Mouse (Mus musculus): Measurements from ENCODE around the gene Ano6. TPM values are rescaled to one million over a fixed set of nuclear protein-coding genes. Genes with fewer than 3 reads are reported as not detected.

Gene Ano6
- total and polyA plus RNA-seq, 3 experiments: 0.01 to 0.49 TPM; not detected in 1

- no peak for TF ChIP-seq POLR2AphosphoS5 (IDR thresholded peaks at IDR 0.05; ENCODE audit: insufficient replicate concordance, low read depth, low read length)
- TF ChIP-seq CTCF (IDR thresholded peaks at IDR 0.05; ENCODE audit: low read depth, low read length): no peak
- no peak for TF ChIP-seq TAL1 (conservative IDR thresholded peaks at IDR 0.05; ENCODE audit: low read depth, low read length)
- no peak for TF ChIP-seq GATA2 (IDR thresholded peaks at IDR 0.05; ENCODE audit: borderline replicate concordance, low read depth, low read length)
- TF ChIP-seq GATA1 (IDR thresholded peaks at IDR 0.05; ENCODE audit: borderline replicate concordance, low read length): no peak
- H3K4me3 ChIP-seq (ENCODE audit: low read depth, low read length): no peak overlapping the region
- no peaks in the 10 kb centered on the region for H3K27me3 ChIP-seq (ENCODE audit: insufficient read depth, low read length)
- no peaks in the 10 kb centered on the region for H3K4me1 ChIP-seq (ENCODE audit: insufficient read depth, low read depth, low read length)
- no peaks in the 10 kb centered on the region for H3K36me3 ChIP-seq (replicated peaks)
- no peak for DNase-seq (ENCODE audit: low spot score)
- no peak for ATAC-seq (ENCODE audit: extremely low read depth, insufficient number of reproducible peaks, low FRiP score, poor library complexity, severe bottlenecking)
- H3K9me3 ChIP-seq (replicated peaks): peaks cover 41% of the 10 kb centered on the region
Observed at GRCm38 (mm10) chr15:95969596-95969995, 179.0 kb downstream of the Ano6 start.

- H3K4me3 ChIP-seq (ENCODE audit: low read depth, low read length): no peak overlapping the region
- TF ChIP-seq GATA1 (IDR thresholded peaks at IDR 0.05; ENCODE audit: borderline replicate concordance, low read length): no peak
- H3K27me3 ChIP-seq (ENCODE audit: insufficient read depth, low read length): no peaks in the 10 kb centered on the region
- peaks cover 44% of the 10 kb centered on the region for H3K9me3 ChIP-seq (replicated peaks)
- ATAC-seq (ENCODE audit: extremely low read depth, insufficient number of reproducible peaks, low FRiP score, poor library complexity, severe bottlenecking) (no peak), DNase-seq (ENCODE audit: low spot score) (no peak)
- H3K36me3 ChIP-seq (replicated peaks): no peaks in the 10 kb centered on the region
- no peaks in the 10 kb centered on the region for H3K4me1 ChIP-seq (ENCODE audit: insufficient read depth, low read depth, low read length)
Observed at GRCm38 (mm10) chr15:95970176-95970575, 179.5 kb downstream of the Ano6 start.

GRCm38 (mm10) chr15:95970691-95971090 is 180.0 kb downstream of the Ano6 start:
- ATAC-seq (ENCODE audit: extremely low read depth, insufficient number of reproducible peaks, low FRiP score, poor library complexity, severe bottlenecking): no peak
- DNase-seq (ENCODE audit: low spot score): no peak
- Histone ChIP-seq H3K4me3 (ENCODE audit: low read depth, low read length) (no peak overlapping the region), H3K36me3 (replicated peaks) (no peaks in the 10 kb centered on the region), H3K4me1 (ENCODE audit: insufficient read depth, low read depth, low read length) (no peaks in the 10 kb centered on the region), H3K9me3 (replicated peaks) (peaks cover 44% of the 10 kb centered on the region), H3K27me3 (ENCODE audit: insufficient read depth, low read length) (no peaks in the 10 kb centered on the region)
- no peak for TF ChIP-seq GATA2 (IDR thresholded peaks at IDR 0.05; ENCODE audit: borderline replicate concordance, low read depth, low read length)
- TF ChIP-seq POLR2AphosphoS5 (IDR thresholded peaks at IDR 0.05; ENCODE audit: insufficient replicate concordance, low read depth, low read length): no peak
- no peak for TF ChIP-seq CTCF (IDR thresholded peaks at IDR 0.05; ENCODE audit: low read depth, low read length)
- no peak for TF ChIP-seq GATA1 (IDR thresholded peaks at IDR 0.05; ENCODE audit: borderline replicate concordance, low read length)
- no peak for TF ChIP-seq TAL1 (conservative IDR thresholded peaks at IDR 0.05; ENCODE audit: low read depth, low read length)

GRCm38 (mm10) chr15:95971302-95971701 is 180.7 kb downstream of the Ano6 start:
- TF ChIP-seq GATA2 (IDR thresholded peaks at IDR 0.05; ENCODE audit: borderline replicate concordance, low read depth, low read length) (no peak), GATA1 (IDR thresholded peaks at IDR 0.05; ENCODE audit: borderline replicate concordance, low read length) (no peak), TAL1 (conservative IDR thresholded peaks at IDR 0.05; ENCODE audit: low read depth, low read length) (no peak), CTCF (IDR thresholded peaks at IDR 0.05; ENCODE audit: low read depth, low read length) (no peak)
- Histone ChIP-seq H3K9me3 (replicated peaks) (peaks cover 48% of the 10 kb centered on the region), H3K4me1 (ENCODE audit: insufficient read depth, low read depth, low read length) (no peaks in the 10 kb centered on the region), H3K27me3 (ENCODE audit: insufficient read depth, low read length) (no peaks in the 10 kb centered on the region), H3K36me3 (replicated peaks) (no peaks in the 10 kb centered on the region), H3K4me3 (ENCODE audit: low read depth, low read length) (no peak overlapping the region)
- ATAC-seq (ENCODE audit: extremely low read depth, insufficient number of reproducible peaks, low FRiP score, poor library complexity, severe bottlenecking): no peak
- DNase-seq (ENCODE audit: low spot score): no peak

- no peak for DNase-seq (ENCODE audit: low spot score)
- H3K9me3 ChIP-seq (replicated peaks): peaks cover 55% of the 10 kb centered on the region
- no peaks in the 10 kb centered on the region for H3K4me1 ChIP-seq (ENCODE audit: insufficient read depth, low read depth, low read length)
- no peak for ATAC-seq (ENCODE audit: extremely low read depth, insufficient number of reproducible peaks, low FRiP score, poor library complexity, severe bottlenecking)
- no peaks in the 10 kb centered on the region for H3K36me3 ChIP-seq (replicated peaks)
- no peak overlapping the region for H3K4me3 ChIP-seq (ENCODE audit: low read depth, low read length)
- H3K27me3 ChIP-seq (ENCODE audit: insufficient read depth, low read length): no peaks in the 10 kb centered on the region
- TF ChIP-seq GATA1 (IDR thresholded peaks at IDR 0.05; ENCODE audit: borderline replicate concordance, low read length) (no peak), TAL1 (conservative IDR thresholded peaks at IDR 0.05; ENCODE audit: low read depth, low read length) (no peak), CTCF (IDR thresholded peaks at IDR 0.05; ENCODE audit: low read depth, low read length) (no peak), POLR2AphosphoS5 (IDR thresholded peaks at IDR 0.05; ENCODE audit: insufficient replicate concordance, low read depth, low read length) (no peak), GATA2 (IDR thresholded peaks at IDR 0.05; ENCODE audit: borderline replicate concordance, low read depth, low read length) (no peak)
Observed at GRCm38 (mm10) chr15:95972156-95972555, 181.5 kb downstream of the Ano6 start.

- Histone ChIP-seq H3K27me3 (ENCODE audit: insufficient read depth, low read length) (no peaks in the 10 kb centered on the region), H3K4me3 (ENCODE audit: low read depth, low read length) (no peak overlapping the region), H3K9me3 (replicated peaks) (peaks cover 56% of the 10 kb centered on the region), H3K36me3 (replicated peaks) (no peaks in the 10 kb centered on the region), H3K4me1 (ENCODE audit: insufficient read depth, low read depth, low read length) (no peaks in the 10 kb centered on the region)
- TF ChIP-seq GATA1 (IDR thresholded peaks at IDR 0.05; ENCODE audit: borderline replicate concordance, low read length) (no peak), POLR2AphosphoS5 (IDR thresholded peaks at IDR 0.05; ENCODE audit: insufficient replicate concordance, low read depth, low read length) (no peak), GATA2 (IDR thresholded peaks at IDR 0.05; ENCODE audit: borderline replicate concordance, low read depth, low read length) (no peak), CTCF (IDR thresholded peaks at IDR 0.05; ENCODE audit: low read depth, low read length) (no peak), TAL1 (conservative IDR thresholded peaks at IDR 0.05; ENCODE audit: low read depth, low read length) (no peak)
- no peak for ATAC-seq (ENCODE audit: extremely low read depth, insufficient number of reproducible peaks, low FRiP score, poor library complexity, severe bottlenecking)
- DNase-seq (ENCODE audit: low spot score): no peak
Observed at GRCm38 (mm10) chr15:95972621-95973020, 182.0 kb downstream of the Ano6 start.
